Mouse (Mus musculus) CH12.LX (cell line): ENCODE measurements at regions not wholly inside any gene's neighbourhood (a gene's known extent, or its start where the extent isn't known, plus 50 kb on each side); places are given as distances from the start of the nearest gene placed in this dataset.

Source experiments
- CTCF ChIP-seq, 2 experiments: IDR thresholded peaks in 1 of 2; conservative IDR thresholded peaks in 1 of 2; 2 replicates each; pipeline ENCODE4 v1.5.1; 2011 to 2012; ENCODE audit warnings: low read depth in 2 of 2, low read length in 2 of 2, improper control_type of control experiment in 1 of 2, inconsistent platforms in 1 of 2, mild to moderate bottlenecking in 1 of 2, moderate library complexity in 1 of 2
- HCFC1 ChIP-seq: IDR thresholded peaks from 2 replicates; pipeline ENCODE4 v1.6.1; 2012; ENCODE audit warnings: low read depth, mild to moderate bottlenecking, inconsistent platforms, low read length, improper control_type of control experiment
- MAFK ChIP-seq: IDR thresholded peaks from 2 replicates; pipeline ENCODE4 v1.6.1; 2011; ENCODE audit warnings: low read length, improper control_type of control experiment; ENCODE audit not compliant: insufficient replicate concordance
- POLR2A ChIP-seq: IDR thresholded peaks from 2 replicates; pipeline ENCODE4 v1.6.1; 2011; ENCODE audit warnings: low read depth, mild to moderate bottlenecking, improper control_type of control experiment, low read length

GRCm38 (mm10) chr10:17513756-17514155, 209.3 kb upstream of the Cited2 start:
- TF ChIP-seq CTCF (conservative IDR thresholded peaks at IDR 0.05 in 1 of 2, IDR thresholded peaks at IDR 0.05 in 1 of 2; ENCODE audit: low read depth in 2 of 2, low read length in 2 of 2) (no peak), MAFK (no peak), HCFC1 (no peak), POLR2A (no peak)
